Mouse (Mus musculus) forebrain, embryonic 13.5 days (tissue): Measurements from ENCODE around the gene Smim17. TPM values are rescaled to one million over a fixed set of nuclear protein-coding genes. Genes with fewer than 3 reads are reported as not detected.

ENCODE experiments used
- ATAC-seq: fragments of 200-750 bp; cut with Nextera tagmentation; 2 replicates; pipeline ENCODE4 v1.8.0; 2017
- H3K27ac ChIP-seq: fragments of 300-500 bp; sonication (generic); 2 replicates; pipeline ENCODE4 v1.5.1; 2015; ENCODE audit warnings: inconsistent platforms, mild to moderate bottlenecking, moderate library complexity
- H3K27me3 ChIP-seq: fragments of 300-500 bp; sonication (generic); 2 replicates; pipeline ENCODE4 v1.6.1; 2015; ENCODE audit warnings: mild to moderate bottlenecking, inconsistent platforms
- H3K36me3 ChIP-seq: fragments of 300-500 bp; sonication (generic); 2 replicates; pipeline ENCODE4 v1.6.1; 2015; ENCODE audit warnings: mild to moderate bottlenecking, inconsistent platforms; ENCODE audit not compliant: poor library complexity, severe bottlenecking
- H3K4me1 ChIP-seq: fragments of 300-500 bp; sonication (generic); 2 replicates; pipeline ENCODE4 v1.6.1; 2015; ENCODE audit warnings: inconsistent platforms
- H3K4me2 ChIP-seq: fragments of 300-500 bp; sonication (generic); 2 replicates; pipeline ENCODE4 v1.6.1; 2015; ENCODE audit warnings: inconsistent platforms, mild to moderate bottlenecking, moderate library complexity
- H3K4me3 ChIP-seq: fragments of 300-500 bp; sonication (generic); 2 replicates; pipeline ENCODE4 v1.5.1; 2015; ENCODE audit warnings: mild to moderate bottlenecking, inconsistent platforms
- H3K9ac ChIP-seq: fragments of 300-500 bp; sonication (generic); 2 replicates; pipeline ENCODE4 v1.6.1; 2015; ENCODE audit warnings: mild to moderate bottlenecking, inconsistent platforms
- H3K9me3 ChIP-seq: fragments of 300-500 bp; sonication (generic); replicated peaks from 2 replicates; pipeline ENCODE4 v1.6.1; 2016; ENCODE audit warnings: inconsistent platforms
- WGBS: fragments of 180-500 bp; shearing (Covaris S2); methylation state at CpG from one replicate; pipeline ENCODE4 v1.1.7; 2015; 5-methylcytosine and 5-hydroxymethylcytosine counted together
- polyA plus RNA-seq: library from polyadenylated mRNA; unstranded; fragments of >200 nt; fragmentation: Nextera tagmentation; extraction: Ambion mirVana; gene quantifications from 2 replicates; pipeline ENCODE4 v1.2.1, GENCODE M21; 2015

Gene Smim17
- polyA plus RNA-seq, 1 experiment from 2014 or later, result 1.6 TPM

GRCm38 (mm10) chr7:6372993-6373392 is 25.5 kb upstream of the Smim17 start:
- no peak for ATAC-seq
- 93% methylated on average over 3 of the region's 3 CpGs for WGBS

GRCm38 (mm10) chr7:6378441-6378840 is 20.1 kb upstream of the Smim17 start:
- Histone ChIP-seq H3K27me3 (no peaks in the 10 kb centered on the region), H3K27ac (no peak overlapping the region), H3K4me2 (no peak overlapping the region), H3K9ac (no peak overlapping the region), H3K36me3 (peaks cover 11% of the 10 kb centered on the region), H3K9me3 (no peaks in the 10 kb centered on the region; the same call in 1 of the 2 replicates), H3K4me1 (peaks cover 11% of the 10 kb centered on the region), H3K4me3 (no peak overlapping the region)
- no peak for ATAC-seq
- 94% methylated on average over 8 of the region's 8 CpGs for WGBS

More at GRCm38 (mm10) chr7:6372993-6373392, 25.5 kb upstream of the Smim17 start:
- Histone ChIP-seq H3K36me3 (no peaks in the 10 kb centered on the region; the same call in 1 of the 2 replicates), H3K4me1 (no peaks in the 10 kb centered on the region), H3K4me2 (no peak overlapping the region), H3K27ac (no peak overlapping the region), H3K9ac (no peak overlapping the region), H3K27me3 (no peaks in the 10 kb centered on the region), H3K4me3 (no peak overlapping the region), H3K9me3 (no peaks in the 10 kb centered on the region)

GRCm38 (mm10) chr7:6381431-6381830 is 17.1 kb upstream of the Smim17 start:
- H3K4me2 ChIP-seq, result no peak overlapping the region
- no peak overlapping the region for H3K27ac ChIP-seq
- no peak for ATAC-seq
- peaks cover 11% of the 10 kb centered on the region for H3K36me3 ChIP-seq
- H3K9me3 ChIP-seq, result no peaks in the 10 kb centered on the region; the same call in 1 of the 2 replicates
- H3K4me3 ChIP-seq, result no peak overlapping the region
- 93% methylated on average over 2 of the region's 2 CpGs for WGBS
- no peak overlapping the region for H3K9ac ChIP-seq
- peaks cover 24% of the 10 kb centered on the region for H3K4me1 ChIP-seq
- no peaks in the 10 kb centered on the region for H3K27me3 ChIP-seq

- Histone ChIP-seq H3K9ac (peak within 1 kb of the TSS; percentile 80), H3K36me3 (peaks cover 22% of the 10 kb centered on the region), H3K27ac (no peak within 1 kb of the TSS), H3K9me3 (no peaks in the 10 kb centered on the region; the same call in 1 of the 2 replicates), H3K4me1 (peaks cover 24% of the 10 kb centered on the region), H3K4me3 (peak within 1 kb of the TSS; percentile 70), H3K27me3 (no peaks in the 10 kb centered on the region), H3K4me2 (peak within 1 kb of the TSS; percentile 86)
- under 1% methylated on average over 28 of the region's 28 CpGs for WGBS
- peak; percentile 98 for ATAC-seq
Observed at GRCm38 (mm10) chr7:6383044-6383455, 15.5 kb upstream of the Smim17 start, which contains the start of gene Zfp28. Gene Zfp28 (plus strand): TSS chr7:6383295.

- Histone ChIP-seq H3K9ac (peak overlapping the region; percentile 80; the same call in 1 of the 2 replicates), H3K36me3 (peaks cover 18% of the 10 kb centered on the region), H3K27me3 (no peaks in the 10 kb centered on the region), H3K4me3 (peak overlapping the region; percentile 70), H3K27ac (no peak overlapping the region), H3K9me3 (no peaks in the 10 kb centered on the region; the same call in 1 of the 2 replicates), H3K4me1 (peaks cover 24% of the 10 kb centered on the region), H3K4me2 (peak overlapping the region; percentile 86)
- 77% methylated on average over 8 of the region's 8 CpGs for WGBS
- ATAC-seq, result no peak
Observed at GRCm38 (mm10) chr7:6384011-6384410, 14.5 kb upstream of the Smim17 start.

GRCm38 (mm10) chr7:6386995-6387394 is 11.5 kb upstream of the Smim17 start:
- Histone ChIP-seq H3K27me3 (no peaks in the 10 kb centered on the region), H3K4me3 (no peak overlapping the region), H3K9me3 (no peaks in the 10 kb centered on the region), H3K4me2 (no peak overlapping the region), H3K36me3 (peaks cover 45% of the 10 kb centered on the region), H3K4me1 (peaks cover 22% of the 10 kb centered on the region), H3K9ac (no peak overlapping the region), H3K27ac (no peak overlapping the region)
- ATAC-seq, result no peak
- WGBS, result 98% methylated on average over 8 of the region's 8 CpGs

- H3K9ac ChIP-seq, result no peak overlapping the region
- H3K4me3 ChIP-seq, result no peak overlapping the region
- no peak overlapping the region for H3K4me2 ChIP-seq
- H3K4me1 ChIP-seq, result peaks cover 7% of the 10 kb centered on the region
- no peaks in the 10 kb centered on the region for H3K27me3 ChIP-seq
- H3K36me3 ChIP-seq, result peaks cover 65% of the 10 kb centered on the region
- 88% methylated on average over 5 of the region's 5 CpGs for WGBS
- no peak overlapping the region for H3K27ac ChIP-seq
- H3K9me3 ChIP-seq, result no peaks in the 10 kb centered on the region
- no peak for ATAC-seq
Observed at GRCm38 (mm10) chr7:6388971-6389370, 9.5 kb upstream of the Smim17 start.

GRCm38 (mm10) chr7:6389449-6389848 is 9.1 kb upstream of the Smim17 start:
- Histone ChIP-seq H3K27me3 (no peaks in the 10 kb centered on the region), H3K9me3 (no peaks in the 10 kb centered on the region), H3K36me3 (peaks cover 69% of the 10 kb centered on the region), H3K4me1 (peaks cover 2% of the 10 kb centered on the region; the same call in 1 of the 2 replicates), H3K27ac (no peak overlapping the region), H3K4me3 (no peak overlapping the region), H3K9ac (no peak overlapping the region), H3K4me2 (no peak overlapping the region)
- 75% methylated on average over 5 of the region's 5 CpGs for WGBS
- no peak for ATAC-seq

GRCm38 (mm10) chr7:6410043-6410442 is 11.5 kb downstream of the Smim17 start, which contains the start of gene Gm20715:
Gene Gm20715 (plus strand): TSS chr7:6410277.
- peak; percentile 82 for ATAC-seq
- whole genome bisulfite sequencing, result 1% methylated on average over 17 of the region's 17 CpGs
- no peaks in the 10 kb centered on the region for H3K27me3 ChIP-seq

GRCm38 (mm10) chr7:6414626-6415441 is 16.3 kb downstream of the Smim17 start:
- ATAC-seq, result peak; percentile 89
- no peaks in the 10 kb centered on the region for H3K36me3 ChIP-seq
- no peaks in the 10 kb centered on the region for H3K9me3 ChIP-seq
- H3K27me3 ChIP-seq, result no peaks in the 10 kb centered on the region
- H3K4me3 ChIP-seq, result peak overlapping the region; percentile 28
- H3K27ac ChIP-seq, result no peak overlapping the region
- peak overlapping the region; percentile 37; the same call in 1 of the 2 replicates for H3K9ac ChIP-seq
- 8% methylated on average over 20 of the region's 22 CpGs for WGBS
- H3K4me1 ChIP-seq, result no peaks in the 10 kb centered on the region
- H3K4me2 ChIP-seq, result peak overlapping the region; percentile 52

More at GRCm38 (mm10) chr7:6410043-6410442, 11.5 kb downstream of the Smim17 start, which contains the start of gene Gm20715:
- H3K9me3 ChIP-seq, result no peaks in the 10 kb centered on the region
- H3K27ac ChIP-seq, result no peak within 1 kb of the TSS
- no peak within 1 kb of the TSS for H3K9ac ChIP-seq
- no peaks in the 10 kb centered on the region for H3K36me3 ChIP-seq
- no peak within 1 kb of the TSS for H3K4me2 ChIP-seq
- no peaks in the 10 kb centered on the region for H3K4me1 ChIP-seq
- no peak within 1 kb of the TSS for H3K4me3 ChIP-seq

GRCm38 (mm10) chr7:6415442-6415787 is 16.9 kb downstream of the Smim17 start:
- Histone ChIP-seq H3K9me3 (no peaks in the 10 kb centered on the region), H3K4me1 (no peaks in the 10 kb centered on the region), H3K4me2 (peak overlapping the region; percentile 52), H3K36me3 (no peaks in the 10 kb centered on the region), H3K4me3 (peak overlapping the region; percentile 28), H3K27me3 (no peaks in the 10 kb centered on the region), H3K9ac (no peak overlapping the region; the same call in 1 of the 2 replicates), H3K27ac (no peak overlapping the region)
- 15% methylated on average over 8 of the region's 8 CpGs for WGBS
- peak; percentile 68; the same call in 1 of the 2 replicates for ATAC-seq

- H3K27me3 ChIP-seq, result no peaks in the 10 kb centered on the region
- H3K4me1 ChIP-seq, result no peaks in the 10 kb centered on the region
- H3K4me2 ChIP-seq, result no peak overlapping the region
- H3K4me3 ChIP-seq, result no peak overlapping the region
- no peak for ATAC-seq
- no peaks in the 10 kb centered on the region for H3K36me3 ChIP-seq
- no peaks in the 10 kb centered on the region for H3K9me3 ChIP-seq
- 78% methylated on average over 6 of the region's 6 CpGs for WGBS
- H3K27ac ChIP-seq, result no peak overlapping the region
- no peak overlapping the region for H3K9ac ChIP-seq
Observed at GRCm38 (mm10) chr7:6419894-6420293, 21.4 kb downstream of the Smim17 start.
